Mouse (Mus musculus) midbrain, embryonic 14.5 days (tissue): ENCODE measurements around the gene Pitpnm1. TPM values are rescaled to one million over a fixed set of nuclear protein-coding genes. Genes with fewer than 3 reads are reported as not detected.
"Not testable (repeated sequence)": the region's sequence is repeated elsewhere in the genome, so short reads cannot be mapped to it uniquely, and the experiment has no call there.

ENCODE experiments used
- ATAC-seq: fragments of 200-750 bp; cut with Nextera tagmentation; 2 replicates; pipeline ENCODE4 v1.8.0; 2017; ENCODE audit warnings: moderate number of reproducible peaks, moderate library complexity; ENCODE audit not compliant: low FRiP score, low TSS enrichment
- DNase-seq: peaks from one replicate; pipeline ENCODE4 v3.0.0-alpha.2; 2015
- H3K27ac ChIP-seq: fragments of 300-500 bp; sonication (generic); replicated peaks from 2 replicates; pipeline ENCODE4 v1.5.1; 2014; ENCODE audit warnings: mild to moderate bottlenecking, low read depth, low read length, moderate library complexity
- H3K27me3 ChIP-seq: fragments of 300-500 bp; sonication (generic); 2 replicates; pipeline ENCODE4 v1.6.1; 2014; ENCODE audit warnings: low read length, control low read depth, mixed read lengths; ENCODE audit not compliant: control insufficient read depth, insufficient read depth
- H3K36me3 ChIP-seq: fragments of 300-500 bp; sonication (generic); 2 replicates; pipeline ENCODE4 v1.6.1; 2014; ENCODE audit warnings: low read length, control low read depth; ENCODE audit not compliant: control insufficient read depth, insufficient read depth
- H3K4me1 ChIP-seq: fragments of 300-500 bp; sonication (generic); 2 replicates; pipeline ENCODE4 v1.6.1; 2014; ENCODE audit warnings: mild to moderate bottlenecking, antibody characterized with exemption, low read length, control low read depth; ENCODE audit not compliant: control insufficient read depth, insufficient read depth
- H3K4me2 ChIP-seq: fragments of 300-500 bp; sonication (generic); 2 replicates; pipeline ENCODE4 v1.6.1; 2014; ENCODE audit warnings: mild to moderate bottlenecking, low read length, moderate library complexity
- H3K4me3 ChIP-seq: fragments of 300-500 bp; sonication (generic); replicated peaks from 2 replicates; pipeline ENCODE4 v1.5.1; 2014; ENCODE audit warnings: low read depth, low read length
- H3K9ac ChIP-seq: fragments of 300-500 bp; sonication (generic); replicated peaks from 2 replicates; pipeline ENCODE4 v1.6.1; 2014; ENCODE audit warnings: mild to moderate bottlenecking, low read length, moderate library complexity
- H3K9me3 ChIP-seq: fragments of 300-500 bp; sonication (generic); 2 replicates; pipeline ENCODE4 v1.6.1; 2016; ENCODE audit warnings: low read length, control low read depth, mixed read lengths; ENCODE audit not compliant: control insufficient read depth
- WGBS: fragments of 180-500 bp; shearing (Covaris S2); extraction: QIAGEN DNeasy Blood & Tissue Kit; methylation state at CpG from one replicate; pipeline ENCODE4 v1.1.7; 2014; 5-methylcytosine and 5-hydroxymethylcytosine counted together
- polyA plus RNA-seq: library from polyadenylated mRNA; unstranded; fragments of >200 nt; fragmentation: Nextera tagmentation; extraction: Ambion mirVana; gene quantifications from 2 replicates; pipeline ENCODE4 v1.2.1, GENCODE M21; 2014

Gene Pitpnm1
- polyA plus RNA-seq, 1 experiment from 2014 or later, result 72.8 TPM

- Histone ChIP-seq H3K27ac (no peak overlapping the region), H3K4me2 (no peak overlapping the region), H3K9me3 (no peaks in the 10 kb centered on the region), H3K36me3 (no peaks in the 10 kb centered on the region), H3K4me3 (no peak overlapping the region), H3K27me3 (no peaks in the 10 kb centered on the region), H3K4me1 (no peaks in the 10 kb centered on the region), H3K9ac (no peak overlapping the region)
- DNase-seq, result no peak
- WGBS, result 83% methylated on average over 6 of the region's 6 CpGs
- ATAC-seq, result no peak
Observed at GRCm38 (mm10) chr19:4066280-4066679, 33.5 kb upstream of the Pitpnm1 start.

DNA sequence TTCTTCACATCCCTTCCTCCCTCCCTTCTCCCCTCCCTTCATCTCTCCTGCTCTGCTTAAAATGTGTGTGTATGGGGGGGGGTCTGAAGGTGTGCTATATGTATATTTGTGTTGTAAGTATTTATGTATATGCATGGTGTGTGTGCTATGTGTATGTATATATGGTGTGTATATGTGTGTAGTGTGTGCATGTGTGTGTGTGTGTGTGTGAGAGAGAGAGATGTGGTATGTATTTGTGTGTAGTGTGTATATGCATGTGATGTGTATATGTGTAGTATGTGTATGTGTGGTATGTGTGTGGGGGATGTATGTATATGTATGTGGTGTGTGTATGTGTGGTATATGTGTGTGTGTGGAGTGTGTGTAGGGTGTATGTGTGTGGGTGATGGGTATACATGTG, 32.9 kb upstream of the Pitpnm1 start:
- Histone ChIP-seq H3K36me3 (no peaks in the 10 kb centered on the region), H3K27ac (no peak overlapping the region), H3K4me3 (no peak overlapping the region), H3K4me2 (no peak overlapping the region), H3K9me3 (no peaks in the 10 kb centered on the region), H3K9ac (no peak overlapping the region), H3K27me3 (no peaks in the 10 kb centered on the region), H3K4me1 (no peaks in the 10 kb centered on the region)
- DNase-seq (no peak), ATAC-seq (no peak)

DNA sequence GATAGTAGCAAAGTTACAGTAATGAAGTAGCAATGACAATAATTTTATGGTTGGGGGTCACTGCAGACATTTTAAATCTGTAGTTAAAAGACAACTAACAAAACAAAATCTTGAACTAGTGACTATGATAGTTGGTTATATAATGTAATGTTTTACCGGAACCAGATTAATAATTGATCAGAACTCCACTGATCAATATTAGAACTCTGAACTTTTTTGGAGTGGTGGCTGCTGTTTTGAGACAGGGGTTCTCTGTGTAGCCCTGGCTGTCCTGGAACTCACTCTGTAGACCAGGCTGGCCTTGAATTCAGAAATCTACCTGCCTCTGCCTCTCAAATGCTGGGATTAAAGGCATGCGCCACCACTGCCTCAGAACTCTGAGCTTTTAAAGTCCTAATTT, 31.6 kb upstream of the Pitpnm1 start:
- not testable (repeated sequence) for H3K4me1 ChIP-seq, H3K27ac ChIP-seq, H3K36me3 ChIP-seq, H3K9me3 ChIP-seq, H3K4me2 ChIP-seq, H3K27me3 ChIP-seq, H3K4me3 ChIP-seq, DNase-seq, ATAC-seq, H3K9ac ChIP-seq
- WGBS, result 97% methylated on average over 2 of the region's 2 CpGs

DNA sequence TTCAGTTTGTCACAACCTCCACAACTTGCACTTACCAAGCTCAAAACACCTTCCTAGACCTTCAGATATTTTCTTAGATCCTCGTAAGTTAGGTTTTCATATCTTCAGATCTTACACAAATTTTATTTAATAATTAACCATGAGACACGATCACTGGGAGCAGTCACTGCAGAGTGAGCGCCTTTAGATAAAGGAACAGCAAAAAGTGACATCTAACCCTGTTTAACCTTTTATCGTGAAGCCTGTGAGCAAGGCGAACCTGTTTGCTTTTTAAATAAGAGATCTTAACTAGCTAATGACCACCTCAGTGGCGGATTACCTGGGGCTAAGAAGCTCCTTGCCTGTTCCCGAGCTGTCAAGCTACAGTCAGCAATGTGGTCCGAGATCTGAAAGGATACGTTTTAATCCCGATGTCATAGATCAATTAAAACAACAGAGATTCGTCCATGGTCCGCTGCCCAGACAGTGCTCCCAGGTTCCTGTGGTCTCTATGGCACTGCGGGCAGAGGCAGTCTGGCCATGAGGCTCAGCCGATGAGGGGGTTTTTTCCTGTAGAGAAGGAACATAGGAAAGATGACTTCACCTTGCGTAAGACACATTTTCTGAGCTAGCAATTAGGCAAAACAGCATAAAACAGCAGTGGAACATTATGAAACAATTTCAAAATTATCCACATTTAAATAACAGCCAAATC, 30.9 kb upstream of the Pitpnm1 start:
- DNase-seq (no peak), ATAC-seq (no peak)
- Histone ChIP-seq H3K4me2 (no peak overlapping the region), H3K27me3 (no peaks in the 10 kb centered on the region), H3K36me3 (no peaks in the 10 kb centered on the region), H3K4me3 (no peak overlapping the region), H3K9me3 (no peaks in the 10 kb centered on the region), H3K9ac (no peak overlapping the region), H3K27ac (no peak overlapping the region), H3K4me1 (no peaks in the 10 kb centered on the region)
- 40% methylated on average over 15 of the region's 15 CpGs for WGBS

DNA sequence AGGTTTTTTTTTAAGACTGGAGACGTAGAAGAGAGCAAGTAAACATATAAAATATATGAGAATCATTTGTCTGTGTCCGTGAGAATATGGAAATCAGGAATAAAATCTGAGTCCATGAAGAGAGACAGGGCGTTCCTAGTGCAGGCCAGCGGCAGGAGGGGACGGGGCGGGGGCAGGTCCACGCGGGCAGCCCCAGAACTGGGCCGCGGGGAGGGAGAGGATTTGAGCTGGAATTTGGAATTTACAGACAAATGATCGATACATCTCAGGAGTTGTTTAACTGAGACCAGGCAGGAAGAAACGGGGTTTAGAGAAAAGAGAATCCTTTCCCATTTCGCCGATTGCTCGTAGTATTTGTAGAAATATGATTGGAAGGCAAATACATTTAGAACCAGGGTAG, 29.5 kb upstream of the Pitpnm1 start:
- WGBS, result 74% methylated on average over 15 of the region's 15 CpGs
- no peak for DNase-seq
- H3K4me3 ChIP-seq, result no peak overlapping the region

DNA sequence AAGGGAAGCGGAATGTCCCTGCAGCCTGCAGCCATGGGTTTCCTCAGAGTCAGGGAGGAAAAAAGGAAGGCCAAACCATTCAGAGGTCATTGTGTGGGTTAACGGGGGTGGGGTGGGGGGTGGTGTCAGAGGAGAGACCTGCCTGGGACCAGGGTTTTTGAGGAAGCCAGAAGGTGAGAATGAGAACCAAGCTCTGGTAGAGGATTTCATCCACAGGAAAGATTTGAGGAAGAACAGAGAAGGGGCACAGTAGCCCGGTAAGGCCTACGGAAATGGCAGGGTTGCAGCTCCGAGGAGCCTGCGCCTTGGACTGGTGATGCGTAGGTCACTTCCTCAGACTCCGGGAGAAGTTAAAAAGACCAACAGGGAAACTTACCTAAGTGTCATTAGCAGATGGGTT, 29.0 kb upstream of the Pitpnm1 start:
- no peak for DNase-seq
- WGBS, result 86% methylated on average over 8 of the region's 8 CpGs
- no peaks in the 10 kb centered on the region for H3K9me3 ChIP-seq

More for the DNA sequence above, 29.5 kb upstream of the Pitpnm1 start:
- no peak overlapping the region for H3K9ac ChIP-seq
- no peak overlapping the region for H3K4me2 ChIP-seq
- H3K9me3 ChIP-seq, result no peaks in the 10 kb centered on the region
- H3K27me3 ChIP-seq, result no peaks in the 10 kb centered on the region
- no peak overlapping the region for H3K27ac ChIP-seq
- no peak for ATAC-seq
- H3K4me1 ChIP-seq, result no peaks in the 10 kb centered on the region
- H3K36me3 ChIP-seq, result no peaks in the 10 kb centered on the region

DNA sequence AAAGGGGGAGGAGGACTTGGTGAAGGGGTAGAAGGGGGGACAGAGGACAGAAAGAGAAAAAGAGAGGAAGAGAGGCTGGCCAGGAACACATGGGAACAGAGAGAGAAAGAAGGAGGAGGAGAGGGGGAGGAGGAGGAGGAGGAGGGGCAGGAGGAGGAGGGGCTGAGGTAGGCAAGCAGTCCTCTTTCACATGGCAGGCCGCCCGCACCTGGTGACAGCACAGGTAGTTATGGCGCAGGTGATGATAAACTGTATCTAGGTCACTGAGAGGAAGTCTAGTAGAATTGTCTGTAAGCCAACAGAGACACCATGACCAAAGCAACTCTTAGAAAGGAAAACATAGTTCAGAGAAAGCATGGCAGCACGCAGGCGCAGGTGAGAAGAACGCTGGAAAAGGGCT, 28.4 kb upstream of the Pitpnm1 start:
- H3K36me3 ChIP-seq, result no peaks in the 10 kb centered on the region
- no peaks in the 10 kb centered on the region for H3K9me3 ChIP-seq
- no peaks in the 10 kb centered on the region for H3K4me1 ChIP-seq
- no peak overlapping the region for H3K4me2 ChIP-seq
- DNase-seq (no peak), ATAC-seq (no peak)
- WGBS, result 94% methylated on average over 6 of the region's 6 CpGs
- no peak overlapping the region for H3K4me3 ChIP-seq
- no peak overlapping the region for H3K27ac ChIP-seq
- H3K9ac ChIP-seq, result no peak overlapping the region
- H3K27me3 ChIP-seq, result no peaks in the 10 kb centered on the region

More for the DNA sequence above, 29.0 kb upstream of the Pitpnm1 start:
- Histone ChIP-seq H3K9ac (no peak overlapping the region), H3K27ac (no peak overlapping the region), H3K4me2 (no peak overlapping the region), H3K4me3 (no peak overlapping the region), H3K4me1 (no peaks in the 10 kb centered on the region), H3K36me3 (no peaks in the 10 kb centered on the region), H3K27me3 (no peaks in the 10 kb centered on the region)
- no peak for ATAC-seq

- no peak for DNase-seq
- no peaks in the 10 kb centered on the region for H3K9me3 ChIP-seq
- no peak overlapping the region for H3K27ac ChIP-seq
- H3K4me2 ChIP-seq, result no peak overlapping the region
- no peaks in the 10 kb centered on the region for H3K4me1 ChIP-seq
- WGBS, result 84% methylated on average over 6 of the region's 6 CpGs
- H3K9ac ChIP-seq, result no peak overlapping the region
- no peak for ATAC-seq
- no peak overlapping the region for H3K4me3 ChIP-seq
- H3K27me3 ChIP-seq, result no peaks in the 10 kb centered on the region
- no peaks in the 10 kb centered on the region for H3K36me3 ChIP-seq
Observed at GRCm38 (mm10) chr19:4072706-4073424, 26.9 kb upstream of the Pitpnm1 start.

DNA sequence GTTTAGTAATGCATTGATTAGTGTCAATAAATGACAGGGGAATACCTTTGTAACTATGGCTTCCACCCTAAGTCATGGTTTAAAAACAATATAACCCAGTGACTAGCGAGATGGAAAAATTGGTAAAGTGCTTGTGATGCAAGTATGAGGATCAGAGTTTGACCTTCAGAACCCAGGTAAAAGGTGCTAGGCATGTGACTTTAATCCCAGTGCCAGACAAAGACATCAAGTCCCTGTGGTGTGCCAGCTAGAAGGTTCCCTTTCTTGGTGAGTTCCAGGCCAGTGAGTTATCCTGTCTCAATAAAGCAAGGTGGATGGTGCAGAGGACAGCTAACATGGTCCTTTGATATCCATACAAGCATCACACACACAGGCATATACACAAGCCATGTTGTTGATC, 24.3 kb upstream of the Pitpnm1 start:
- Histone ChIP-seq H3K4me1 (no peaks in the 10 kb centered on the region), H3K36me3 (no peaks in the 10 kb centered on the region), H3K4me3 (no peak overlapping the region), H3K4me2 (no peak overlapping the region), H3K9ac (no peak overlapping the region), H3K27ac (no peak overlapping the region), H3K27me3 (no peaks in the 10 kb centered on the region), H3K9me3 (no peaks in the 10 kb centered on the region)
- DNase-seq (no peak), ATAC-seq (no peak)
- 85% methylated on average over 1 of the region's 1 CpGs for WGBS
